Mouse (Mus musculus): ENCODE data around the gene Slc29a4.

GRCm38 (mm10) chr5:142766708-142767107 is 74.4 kb downstream of the Slc29a4 start:
- TF ChIP-seq CTCF (IDR thresholded peaks at IDR 0.05; ENCODE audit: borderline replicate concordance, insufficient read depth, low read depth, low read length): no peak
- no peak for TF ChIP-seq POLR2A (IDR thresholded peaks at IDR 0.05; ENCODE audit: borderline replicate concordance, insufficient read depth, low read length)
